Mouse (Mus musculus) kidney, adult 2 months (tissue): ENCODE results near the gene Tmem151a. TPM values are rescaled to one million over a fixed set of nuclear protein-coding genes. Genes with fewer than 3 reads are reported as not detected.

ENCODE experiments used
- DNase-seq: peaks from one replicate; pipeline ENCODE4 v3.0.0; 2021
- H3K27ac ChIP-seq: fragments of 200-500 bp; 2 replicates; pipeline ENCODE4 v1.5.1; 2012; ENCODE audit warnings: low read depth, low read length, control low read depth, inconsistent platforms; ENCODE audit not compliant: insufficient read depth
- H3K27me3 ChIP-seq: fragments of 200-500 bp; replicated peaks from 2 replicates; pipeline ENCODE4 v1.6.1; 2012; ENCODE audit warnings: mild to moderate bottlenecking, moderate library complexity, low read length, inconsistent platforms; ENCODE audit not compliant: control insufficient read depth, insufficient read depth
- H3K36me3 ChIP-seq: fragments of 200-500 bp; 2 replicates; pipeline ENCODE4 v1.6.1; 2012; ENCODE audit warnings: mild to moderate bottlenecking, moderate library complexity, low read length, inconsistent platforms; ENCODE audit not compliant: control insufficient read depth, insufficient read depth
- H3K4me1 ChIP-seq: fragments of 200-500 bp; 2 replicates; pipeline ENCODE4 v1.6.1; 2011; ENCODE audit warnings: low read length; ENCODE audit not compliant: control insufficient read depth, insufficient read depth
- H3K4me3 ChIP-seq: fragments of 200-500 bp; 2 replicates; pipeline ENCODE4 v1.5.1; 2011; ENCODE audit warnings: mild to moderate bottlenecking, low read depth, low read length, control low read depth; ENCODE audit not compliant: insufficient read depth
- CTCF ChIP-seq: fragments of 200-500 bp; conservative IDR thresholded peaks from 2 replicates; pipeline ENCODE4 v1.5.1; 2011; ENCODE audit warnings: low read depth, mild to moderate bottlenecking, control low read depth, low read length, moderate library complexity, mixed read lengths; ENCODE audit not compliant: insufficient read depth, insufficient read length
- POLR2A ChIP-seq: fragments of 200-500 bp; IDR thresholded peaks from one replicate; pipeline ENCODE4 v1.6.1; 2011; ENCODE audit warnings: low read depth, low read length, control low read depth
- WGBS: fragments of 180-500 bp; shearing (Covaris S2); methylation state at CpG from one replicate; pipeline ENCODE4 v1.1.7; 2018; 5-methylcytosine and 5-hydroxymethylcytosine counted together
- polyA plus RNA-seq: library from polyadenylated mRNA; depleted of rRNA; stranded (reverse); fragments of >200 nt; gene quantifications from 2 replicates; pipeline ENCODE4 v1.2.3, GENCODE M21; 2012

Gene Tmem151a
- polyA plus RNA-seq, 1 experiment: 4.9 TPM

GRCm38 (mm10) chr19:5056251-5056650 is 29.1 kb downstream of the Tmem151a start:
- peak; percentile 35 for DNase-seq
- Histone ChIP-seq H3K27ac (no peak overlapping the region), H3K27me3 (no peaks in the 10 kb centered on the region), H3K4me1 (no peaks in the 10 kb centered on the region), H3K4me3 (no peak overlapping the region), H3K36me3 (no peaks in the 10 kb centered on the region)
- 19% methylated on average over 6 of the region's 6 CpGs for WGBS
- TF ChIP-seq POLR2A (no peak), CTCF (peak; percentile 54)

GRCm38 (mm10) chr19:5053909-5054308 is 31.4 kb downstream of the Tmem151a start:
- no peaks in the 10 kb centered on the region for H3K27me3 ChIP-seq
- H3K4me1 ChIP-seq: no peaks in the 10 kb centered on the region; the same call in 1 of the 2 replicates
- 36% methylated on average over 9 of the region's 9 CpGs for WGBS
- no peak overlapping the region for H3K4me3 ChIP-seq
- peak; percentile 37 for DNase-seq
- no peak for TF ChIP-seq POLR2A
- peak; percentile 64 for TF ChIP-seq CTCF
- no peak overlapping the region for H3K27ac ChIP-seq
- H3K36me3 ChIP-seq: no peaks in the 10 kb centered on the region

GRCm38 (mm10) chr19:5052853-5053252 is 32.5 kb downstream of the Tmem151a start:
- TF ChIP-seq POLR2A: no peak
- no peak for TF ChIP-seq CTCF
- DNase-seq: no peak
- no peaks in the 10 kb centered on the region for H3K27me3 ChIP-seq
- H3K27ac ChIP-seq: no peak overlapping the region
- WGBS: 85% methylated on average over 17 of the region's 17 CpGs
- no peaks in the 10 kb centered on the region; the same call in 1 of the 2 replicates for H3K4me1 ChIP-seq
- no peaks in the 10 kb centered on the region for H3K36me3 ChIP-seq
- H3K4me3 ChIP-seq: no peak overlapping the region

- WGBS: 51% methylated on average over 25 of the region's 25 CpGs
These were observed 33.0 kb downstream of the Tmem151a start for GRCm38 (mm10) chr19:5052166-5052822.

GRCm38 (mm10) chr19:5051515-5051914 is 33.8 kb downstream of the Tmem151a start:
- WGBS: 64% methylated on average over 3 of the region's 3 CpGs
- Histone ChIP-seq H3K27me3 (no peaks in the 10 kb centered on the region), H3K36me3 (no peaks in the 10 kb centered on the region), H3K27ac (no peak overlapping the region), H3K4me1 (no peaks in the 10 kb centered on the region; the same call in 1 of the 2 replicates), H3K4me3 (no peak overlapping the region)
- TF ChIP-seq POLR2A (no peak), CTCF (no peak)
- DNase-seq: no peak

More at GRCm38 (mm10) chr19:5052166-5052822, 33.0 kb downstream of the Tmem151a start:
- H3K4me3 ChIP-seq: no peak overlapping the region
- H3K27ac ChIP-seq: no peak overlapping the region
- no peaks in the 10 kb centered on the region for H3K27me3 ChIP-seq
- DNase-seq: no peak
- H3K4me1 ChIP-seq: no peaks in the 10 kb centered on the region; the same call in 1 of the 2 replicates
- no peaks in the 10 kb centered on the region for H3K36me3 ChIP-seq
- no peak for TF ChIP-seq POLR2A
- no peak for TF ChIP-seq CTCF

- DNase-seq: no peak
- H3K27me3 ChIP-seq: no peaks in the 10 kb centered on the region
- no peak overlapping the region for H3K27ac ChIP-seq
- H3K4me1 ChIP-seq: no peaks in the 10 kb centered on the region; the same call in 1 of the 2 replicates
- TF ChIP-seq POLR2A (no peak), CTCF (no peak)
- no peaks in the 10 kb centered on the region for H3K36me3 ChIP-seq
- 19% methylated on average over 17 of the region's 17 CpGs for WGBS
- H3K4me3 ChIP-seq: peak overlapping the region; percentile 43
These were observed 34.3 kb downstream of the Tmem151a start for GRCm38 (mm10) chr19:5051031-5051430.

- no peaks in the 10 kb centered on the region for H3K27me3 ChIP-seq
- no peaks in the 10 kb centered on the region; the same call in 1 of the 2 replicates for H3K4me1 ChIP-seq
- DNase-seq: peak; percentile 68
- H3K4me3 ChIP-seq: peak within 1 kb of the TSS; percentile 43
- TF ChIP-seq CTCF: 0 out of 2 replicates have a peak, but pooled peaks have one; percentile 11
- TF ChIP-seq POLR2A: no peak
- no peaks in the 10 kb centered on the region for H3K36me3 ChIP-seq
- 17% methylated on average over 14 of the region's 14 CpGs for WGBS
- no peak within 1 kb of the TSS for H3K27ac ChIP-seq
These were observed 35.1 kb downstream of the Tmem151a start, which contains the start of gene Rin1 for GRCm38 (mm10) chr19:5050047-5050905. Gene Rin1 (plus strand): TSS chr19:5050481.
